Mouse (Mus musculus) lung, postnatal 0 days (tissue): Measurements from ENCODE around the gene Trp53bp1. TPM values are rescaled to one million over a fixed set of nuclear protein-coding genes. Genes with fewer than 3 reads are reported as not detected.

Experiments used
- ATAC-seq: fragments of 200-750 bp; cut with Nextera tagmentation; 2 replicates; pipeline ENCODE4 v1.8.0; 2017; ENCODE audit warnings: moderate library complexity
- DNase-seq: peaks from one replicate; pipeline ENCODE4 v3.0.0-alpha.2; 2016; ENCODE audit warnings: low spot score
- H3K27ac ChIP-seq: fragments of 300-500 bp; sonication (generic); 2 replicates; pipeline ENCODE4 v1.5.1; 2014; ENCODE audit warnings: antibody characterized with exemption, mild to moderate bottlenecking, low read length, mixed read lengths
- H3K27me3 ChIP-seq: fragments of 300-500 bp; sonication (generic); replicated peaks from 2 replicates; pipeline ENCODE4 v1.6.1; 2014; ENCODE audit warnings: low read length, mixed read lengths; ENCODE audit not compliant: insufficient read depth
- H3K36me3 ChIP-seq: fragments of 300-500 bp; sonication (generic); 2 replicates; pipeline ENCODE4 v1.6.1; 2014; ENCODE audit warnings: low read length, mixed read lengths; ENCODE audit not compliant: insufficient read depth
- H3K4me1 ChIP-seq: fragments of 300-500 bp; sonication (generic); 2 replicates; pipeline ENCODE4 v1.6.1; 2014; ENCODE audit warnings: antibody characterized with exemption, low read depth, low read length, mixed read lengths; ENCODE audit not compliant: insufficient read depth
- H3K4me2 ChIP-seq: fragments of 300-500 bp; sonication (generic); replicated peaks from 2 replicates; pipeline ENCODE4 v1.6.1; 2014; ENCODE audit warnings: low read depth, mild to moderate bottlenecking, low read length, moderate library complexity, mixed read lengths
- H3K4me3 ChIP-seq: fragments of 300-500 bp; sonication (generic); 2 replicates; pipeline ENCODE4 v1.5.1; 2014; ENCODE audit warnings: low read depth, low read length
- H3K9ac ChIP-seq: fragments of 300-500 bp; sonication (generic); replicated peaks from 2 replicates; pipeline ENCODE4 v1.6.1; 2014; ENCODE audit warnings: low read depth, mild to moderate bottlenecking
- H3K9me3 ChIP-seq: fragments of 300-500 bp; sonication (generic); 2 replicates; pipeline ENCODE4 v1.6.1; 2016; ENCODE audit warnings: low read length, mixed read lengths
- CTCF ChIP-seq: IDR thresholded peaks from 2 replicates; pipeline ENCODE4 v1.5.1; 2016; ENCODE audit warnings: antibody characterized with exemption, mild to moderate bottlenecking
- EP300 ChIP-seq: IDR thresholded peaks from 2 replicates; pipeline ENCODE4 v1.6.1; 2016; ENCODE audit warnings: antibody characterized with exemption, mild to moderate bottlenecking, control low read depth
- WGBS: fragments of 180-500 bp; shearing (Covaris S2); extraction: QIAGEN DNeasy Blood & Tissue Kit; methylation state at CpG from one replicate; pipeline ENCODE4 v1.1.7; 2014; 5-methylcytosine and 5-hydroxymethylcytosine counted together
- polyA plus RNA-seq: library from polyadenylated mRNA; unstranded; fragments of >200 nt; fragmentation: Nextera tagmentation; extraction: Ambion mirVana; gene quantifications from 2 replicates; pipeline ENCODE4 v1.2.1, GENCODE M21; 2015

The Trp53bp1 gene
- polyA plus RNA-seq, result 9.8 and 16.6 TPM in 2 replicates

DNA sequence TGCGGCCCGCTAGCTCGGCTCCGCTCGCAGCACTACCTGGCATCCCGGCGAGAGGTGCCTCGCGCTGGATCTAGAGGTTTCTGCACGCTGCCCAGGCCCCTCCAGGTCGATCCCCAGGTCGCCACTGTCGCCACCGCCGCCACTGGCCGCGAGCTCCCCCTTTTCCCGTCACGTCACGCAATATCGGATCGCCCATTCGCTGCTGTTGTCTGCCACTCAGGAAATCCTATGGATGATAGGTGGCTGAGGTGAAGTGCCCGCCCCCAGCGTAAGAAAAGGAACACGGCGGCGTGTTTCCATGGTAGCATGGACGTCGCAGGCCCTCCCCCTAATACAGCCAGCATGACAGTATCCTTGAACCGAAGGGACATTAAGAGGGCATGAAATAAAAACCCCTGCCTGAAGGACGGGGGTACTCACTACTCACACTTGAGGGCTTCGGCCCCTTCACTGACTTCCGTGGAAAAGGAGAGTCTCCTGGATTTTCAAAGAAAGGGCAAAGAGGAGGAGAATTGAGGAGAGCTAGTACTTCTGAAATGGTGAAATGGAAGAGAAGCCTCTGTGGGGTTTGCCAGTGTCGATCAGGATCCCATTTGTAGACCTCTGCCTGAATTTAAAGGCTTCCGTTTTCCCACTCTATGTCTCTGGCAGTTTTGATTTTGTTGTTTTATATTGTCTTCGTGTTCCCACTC lies at the start of gene Trp53bp1:
TSS of gene Trp53bp1 (minus strand) at position 172 of the 692 bp plus-strand sequence.
- H3K4me1 ChIP-seq, result no peaks in the 10 kb centered on the region
- no peaks in the 10 kb centered on the region for H3K36me3 ChIP-seq
- peak; percentile 98 for DNase-seq
- peak; percentile 100 for ATAC-seq
- H3K27ac ChIP-seq, result peak within 1 kb of the TSS; percentile 52; the same call in 1 of the 2 replicates
- H3K4me2 ChIP-seq, result peak within 1 kb of the TSS; percentile 50
- H3K27me3 ChIP-seq, result no peaks in the 10 kb centered on the region
- under 1% methylated on average over 36 of the region's 37 CpGs for WGBS
- H3K9me3 ChIP-seq, result no peaks in the 10 kb centered on the region
- no peak for TF ChIP-seq CTCF
- no peak for TF ChIP-seq EP300
- peak within 1 kb of the TSS; percentile 46 for H3K9ac ChIP-seq
- peak within 1 kb of the TSS; percentile 84 for H3K4me3 ChIP-seq

DNA sequence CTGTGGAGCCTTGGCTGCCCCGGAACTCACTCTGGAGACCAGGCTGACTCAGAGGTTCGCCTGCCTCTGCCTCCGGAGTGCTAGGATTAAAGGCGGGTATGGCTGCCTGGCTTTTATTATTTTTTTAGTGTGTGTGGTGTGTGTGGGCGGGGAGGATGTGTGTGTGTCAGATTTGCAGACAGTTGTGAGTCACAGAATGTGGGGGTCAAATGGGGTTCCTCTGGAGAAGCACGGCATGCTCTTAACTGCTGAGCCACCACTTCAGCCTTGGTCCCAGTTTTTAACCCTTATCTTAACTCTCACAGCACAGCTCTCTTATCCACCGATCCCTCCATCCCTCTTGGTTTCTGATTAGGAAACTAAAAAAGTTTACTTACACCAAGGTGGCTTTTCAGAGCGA lies 45.1 kb upstream of the Trp53bp1 start:
- Histone ChIP-seq H3K4me1 (no peaks in the 10 kb centered on the region), H3K4me2 (no peak overlapping the region), H3K27me3 (no peaks in the 10 kb centered on the region), H3K9ac (no peak overlapping the region), H3K27ac (no peak overlapping the region), H3K4me3 (no peak overlapping the region), H3K36me3 (no peaks in the 10 kb centered on the region), H3K9me3 (no peaks in the 10 kb centered on the region)
- TF ChIP-seq CTCF, result no peak
- TF ChIP-seq EP300, result no peak
- ATAC-seq, result no peak
- no peak for DNase-seq
- 65% methylated on average over 8 of the region's 8 CpGs for WGBS

DNA sequence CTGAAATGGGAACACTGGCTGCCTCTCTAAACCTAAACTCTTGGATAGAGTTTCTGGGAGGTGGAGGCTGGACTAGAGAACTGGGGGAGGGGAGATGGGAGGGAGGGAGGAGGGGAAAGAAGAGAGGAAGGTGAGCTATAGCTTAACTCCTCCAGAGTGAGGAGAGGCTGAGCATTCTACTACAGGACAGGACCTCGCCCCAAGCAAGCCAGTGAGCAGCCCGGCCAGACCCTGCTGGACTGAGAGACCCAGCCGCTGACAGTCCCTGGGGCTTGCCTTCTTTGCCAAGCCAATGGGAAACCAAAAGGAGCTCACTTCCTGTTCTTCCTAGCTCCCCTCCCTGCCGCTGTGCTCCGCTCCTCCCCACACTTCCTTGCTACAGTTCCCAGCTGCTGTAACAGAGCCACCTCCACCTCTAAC lies 37.8 kb upstream of the Trp53bp1 start:
- no peak overlapping the region for H3K9ac ChIP-seq
- peak; percentile 66 for ATAC-seq
- 16% methylated on average over 4 of the region's 5 CpGs for WGBS

DNA sequence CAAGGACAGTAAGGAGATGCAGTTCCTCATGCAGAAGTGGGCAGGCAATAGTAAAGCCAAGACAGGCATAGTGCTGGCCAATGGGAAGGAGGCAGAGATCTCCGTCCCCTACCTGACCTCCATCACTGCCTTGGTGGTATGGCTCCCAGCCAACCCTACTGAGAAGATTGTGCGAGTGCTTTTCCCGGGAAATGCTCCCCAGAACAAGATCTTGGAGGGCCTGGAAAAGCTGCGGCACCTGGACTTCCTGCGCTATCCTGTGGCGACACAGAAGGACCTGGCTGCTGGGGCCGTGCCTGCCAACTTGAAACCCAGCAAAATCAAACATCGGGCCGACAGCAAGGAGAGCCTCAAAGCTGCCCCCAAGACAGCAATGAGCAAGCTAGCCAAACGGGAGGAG lies 28.8 kb upstream of the Trp53bp1 start:
- Histone ChIP-seq H3K4me1 (peaks cover 1% of the 10 kb centered on the region; the same call in 1 of the 2 replicates), H3K27me3 (no peaks in the 10 kb centered on the region), H3K9ac (no peak overlapping the region), H3K4me3 (no peak overlapping the region), H3K27ac (no peak overlapping the region), H3K9me3 (no peaks in the 10 kb centered on the region), H3K36me3 (no peaks in the 10 kb centered on the region), H3K4me2 (no peak overlapping the region)
- TF ChIP-seq CTCF (no peak), EP300 (no peak)
- WGBS, result 55% methylated on average over 10 of the region's 10 CpGs
- no peak for DNase-seq
- ATAC-seq, result no peak

More for the DNA sequence above, 37.8 kb upstream of the Trp53bp1 start:
- Histone ChIP-seq H3K4me2 (peak overlapping the region; percentile 36), H3K4me1 (no peaks in the 10 kb centered on the region), H3K27me3 (no peaks in the 10 kb centered on the region), H3K27ac (no peak overlapping the region), H3K9me3 (no peaks in the 10 kb centered on the region), H3K4me3 (0 out of 2 replicates have a peak overlapping the region, but pooled peaks have one; percentile 18), H3K36me3 (no peaks in the 10 kb centered on the region)
- TF ChIP-seq EP300, result no peak
- DNase-seq, result peak; percentile 39

DNA sequence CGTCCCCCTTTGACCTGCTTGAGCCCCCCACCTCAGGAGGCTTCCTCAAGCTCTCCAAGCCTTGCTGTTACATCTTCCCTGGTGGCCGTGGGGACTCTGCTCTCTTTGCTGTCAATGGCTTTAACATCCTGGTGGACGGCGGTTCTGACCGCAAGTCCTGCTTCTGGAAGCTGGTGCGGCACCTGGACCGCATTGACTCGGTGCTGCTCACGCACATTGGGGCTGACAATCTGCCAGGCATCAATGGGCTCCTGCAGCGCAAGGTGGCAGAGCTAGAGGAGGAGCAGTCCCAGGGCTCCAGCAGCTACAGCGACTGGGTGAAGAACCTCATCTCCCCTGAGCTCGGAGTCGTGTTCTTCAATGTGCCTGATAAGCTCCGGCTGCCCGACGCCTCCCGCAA lies 28.3 kb upstream of the Trp53bp1 start:
- Histone ChIP-seq H3K27ac (no peak overlapping the region), H3K4me1 (peaks cover 7% of the 10 kb centered on the region; the same call in 1 of the 2 replicates), H3K4me3 (no peak overlapping the region), H3K4me2 (no peak overlapping the region), H3K9ac (no peak overlapping the region), H3K9me3 (no peaks in the 10 kb centered on the region), H3K36me3 (no peaks in the 10 kb centered on the region), H3K27me3 (no peaks in the 10 kb centered on the region)
- DNase-seq, result no peak
- WGBS, result 81% methylated on average over 17 of the region's 17 CpGs
- TF ChIP-seq CTCF (no peak), EP300 (no peak)
- ATAC-seq, result no peak

DNA sequence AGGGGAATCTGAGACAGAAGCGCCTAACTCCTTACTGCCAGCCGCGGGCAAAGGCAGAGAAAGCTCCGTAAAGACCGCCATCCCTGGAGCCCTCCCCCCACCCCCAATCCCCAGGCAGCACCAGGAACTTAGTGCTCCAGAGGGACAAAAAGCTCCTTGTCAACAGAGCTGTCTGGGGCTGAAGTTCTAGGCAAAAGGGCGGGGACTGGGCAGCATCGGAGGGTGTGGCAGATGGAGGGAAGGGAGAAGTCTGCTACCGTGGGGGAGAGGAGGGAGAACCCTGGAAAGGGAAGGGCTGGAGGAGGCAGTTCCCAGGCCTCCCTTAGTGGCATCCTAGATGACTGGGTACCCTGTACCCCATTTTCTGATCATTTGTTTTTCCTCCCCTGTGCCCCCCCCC lies 26.9 kb upstream of the Trp53bp1 start:
- Histone ChIP-seq H3K36me3 (no peaks in the 10 kb centered on the region), H3K4me1 (peaks cover 7% of the 10 kb centered on the region; the same call in 1 of the 2 replicates), H3K9ac (no peak overlapping the region), H3K4me2 (no peak overlapping the region), H3K9me3 (no peaks in the 10 kb centered on the region), H3K27me3 (no peaks in the 10 kb centered on the region), H3K4me3 (no peak overlapping the region), H3K27ac (no peak overlapping the region)
- no peak for ATAC-seq
- DNase-seq, result no peak
- no peak for TF ChIP-seq EP300
- 14% methylated on average over 8 of the region's 8 CpGs for WGBS
